Mouse (Mus musculus): Measurements from ENCODE around the gene Cpne4. TPM values are rescaled to one million over a fixed set of nuclear protein-coding genes. Genes with fewer than 3 reads are reported as not detected.

The Cpne4 gene
- total and polyA plus RNA-seq, 3 experiments = not detected

- Histone ChIP-seq H3K4me1 (ENCODE audit: control insufficient read depth in 1 of 2, insufficient read depth in 2 of 2, low read length in 2 of 2) (0 out of 4 replicates have a peak, but pooled peaks cover 0 to 3% of the 10 kb centered on the region in 2 experiments), H3K9me3 (replicated peaks; ENCODE audit: insufficient read depth, low read length) (no peaks in the 10 kb centered on the region), H3K79me2 (ENCODE audit: control insufficient read depth, insufficient read depth, low read length, poor library complexity) (no peaks in the 10 kb centered on the region), H3K9ac (ENCODE audit: control insufficient read depth, low read depth, low read length, poor library complexity, severe bottlenecking) (no peak overlapping the region), H3K27me3 (ENCODE audit: control insufficient read depth in 1 of 2, insufficient read depth in 2 of 2, low read length in 2 of 2) (no peaks in the 10 kb centered on the region), H3K4me3 (ENCODE audit: control insufficient read depth in 1 of 2, insufficient read depth in 1 of 2, low read depth in 2 of 2, low read length in 2 of 2) (no peak overlapping the region), H3K27ac (ENCODE audit: control insufficient read depth, low read depth, low read length) (no peak overlapping the region), H3K36me3 (ENCODE audit: control insufficient read depth in 1 of 2, insufficient read depth in 2 of 2, low read length in 2 of 2) (no peaks in the 10 kb centered on the region)
- TF ChIP-seq NRF1 (IDR thresholded peaks at IDR 0.05; ENCODE audit: insufficient read depth, low read depth, low read length, poor library complexity, severe bottlenecking) (peak; percentile 56; the same call in 1 of the 2 replicates), MYB (IDR thresholded peaks at IDR 0.05; ENCODE audit: low read depth, low read length) (no peak), ZNF384 (IDR thresholded peaks at IDR 0.05; ENCODE audit: low read depth, low read length) (no peak), ZKSCAN1 (IDR thresholded peaks at IDR 0.05; ENCODE audit: low read depth, low read length) (no peak), POLR2A (IDR thresholded peaks at IDR 0.05; ENCODE audit: control insufficient read depth in 1 of 2, insufficient read depth in 1 of 2, low read depth in 1 of 2, low read length in 2 of 2, poor library complexity in 1 of 2) (no peak), MYC (IDR thresholded peaks at IDR 0.05; ENCODE audit: low read depth, low read length) (peak; percentile 75; the same call in 1 of the 2 replicates), E2F4 (IDR thresholded peaks at IDR 0.05; ENCODE audit: borderline replicate concordance, low read depth, low read length) (no peak), POLR2AphosphoS5 (IDR thresholded peaks at IDR 0.05; ENCODE audit: borderline replicate concordance, low read depth, low read length) (no peak), BHLHE40 (IDR thresholded peaks at IDR 0.05; ENCODE audit: borderline replicate concordance, low read depth, low read length) (peak; percentile 94), TAL1 (IDR thresholded peaks at IDR 0.05; ENCODE audit: low read length) (no peak), EP300 (IDR thresholded peaks at IDR 0.05; ENCODE audit: low read depth in 1 of 2, low read length in 2 of 2) (0 out of 4 replicates have a peak, but pooled peaks of 1 of the 2 experiments have one; percentile 22), UBTF (IDR thresholded peaks at IDR 0.05; ENCODE audit: borderline replicate concordance, insufficient read depth, low read depth, low read length) (no peak), ETS1 (IDR thresholded peaks at IDR 0.05; ENCODE audit: low read depth, low read length) (no peak; the same call in 1 of the 2 replicates), CHD2 (IDR thresholded peaks at IDR 0.05; ENCODE audit: low read length) (no peak), MAX (IDR thresholded peaks at IDR 0.05; ENCODE audit: low read length) (peak; percentile 83), GATA1 (IDR thresholded peaks at IDR 0.05; ENCODE audit: low read depth, low read length) (no peak), NELFE (IDR thresholded peaks at IDR 0.05; ENCODE audit: low read depth, low read length) (no peak), MEF2A (IDR thresholded peaks at IDR 0.05; ENCODE audit: extremely low read depth, insufficient replicate concordance, low read depth, low read length, poor library complexity, severe bottlenecking) (no peak)
- peak; percentile 57 for DNase-seq (ENCODE audit: low read depth, low spot score)
Measured at GRCm38 (mm10) chr9:104972828-104973227, 425.7 kb downstream of the Cpne4 start.

- H3K4me1 ChIP-seq (ENCODE audit: control insufficient read depth in 1 of 2, insufficient read depth in 2 of 2, low read length in 2 of 2) = no peaks in the 10 kb centered on the region
- no peaks in the 10 kb centered on the region for H3K79me2 ChIP-seq (ENCODE audit: control insufficient read depth, insufficient read depth, low read length, poor library complexity)
- H3K4me3 ChIP-seq (ENCODE audit: control insufficient read depth in 1 of 2, insufficient read depth in 1 of 2, low read depth in 2 of 2, low read length in 2 of 2) = no peak overlapping the region
- DNase-seq (ENCODE audit: low read depth, low spot score) = no peak
- no peaks in the 10 kb centered on the region; a peak in 1 of 4 replicates for H3K27me3 ChIP-seq (ENCODE audit: control insufficient read depth in 1 of 2, insufficient read depth in 2 of 2, low read length in 2 of 2)
- H3K36me3 ChIP-seq (ENCODE audit: control insufficient read depth in 1 of 2, insufficient read depth in 2 of 2, low read length in 2 of 2) = no peaks in the 10 kb centered on the region
- H3K27ac ChIP-seq (ENCODE audit: control insufficient read depth, low read depth, low read length) = no peak overlapping the region
- no peak overlapping the region for H3K9ac ChIP-seq (ENCODE audit: control insufficient read depth, low read depth, low read length, poor library complexity, severe bottlenecking)
- H3K9me3 ChIP-seq (replicated peaks; ENCODE audit: insufficient read depth, low read length) = no peaks in the 10 kb centered on the region
- TF ChIP-seq MEF2A (IDR thresholded peaks at IDR 0.05; ENCODE audit: extremely low read depth, insufficient replicate concordance, low read depth, low read length, poor library complexity, severe bottlenecking) (no peak), UBTF (IDR thresholded peaks at IDR 0.05; ENCODE audit: borderline replicate concordance, insufficient read depth, low read depth, low read length) (no peak), RAD21 (IDR thresholded peaks at IDR 0.05; ENCODE audit: low read depth, low read length) (no peak), MAX (IDR thresholded peaks at IDR 0.05; ENCODE audit: low read length) (no peak), MAFK (IDR thresholded peaks at IDR 0.05; ENCODE audit: borderline replicate concordance, low read depth, low read length) (no peak), USF2 (IDR thresholded peaks at IDR 0.05; ENCODE audit: borderline replicate concordance in 1 of 2, insufficient read depth in 1 of 2, low read depth in 1 of 2, low read length in 2 of 2) (no peak), GATA1 (IDR thresholded peaks at IDR 0.05; ENCODE audit: low read depth, low read length) (no peak), POLR2A (IDR thresholded peaks at IDR 0.05; ENCODE audit: control insufficient read depth in 1 of 2, insufficient read depth in 1 of 2, low read depth in 1 of 2, low read length in 2 of 2, poor library complexity in 1 of 2) (no peak), MYC (IDR thresholded peaks at IDR 0.05; ENCODE audit: low read depth, low read length) (no peak), KAT2A (conservative IDR thresholded peaks at IDR 0.05; ENCODE audit: low read depth, low read length) (no peak), MYB (IDR thresholded peaks at IDR 0.05; ENCODE audit: low read depth, low read length) (no peak), TBP (IDR thresholded peaks at IDR 0.05; ENCODE audit: low read depth, low read length) (no peak), SMC3 (IDR thresholded peaks at IDR 0.05; ENCODE audit: low read depth, low read length) (no peak), TCF12 (IDR thresholded peaks at IDR 0.05; ENCODE audit: low read depth, low read length) (no peak), JUND (IDR thresholded peaks at IDR 0.05; ENCODE audit: low read depth, low read length) (no peak), HCFC1 (IDR thresholded peaks at IDR 0.05; ENCODE audit: low read depth, low read length) (no peak), MAZ (IDR thresholded peaks at IDR 0.05; ENCODE audit: low read depth, low read length) (no peak), USF1 (IDR thresholded peaks at IDR 0.05; ENCODE audit: low read depth, low read length) (no peak)
Measured at GRCm38 (mm10) chr9:104981934-104982548, 435.0 kb downstream of the Cpne4 start.

All from MEL (cell line).